Mouse (Mus musculus) common myeloid progenitor, adult 5-6 weeks (primary cell): ENCODE data around the gene Morn5. TPM values are rescaled to one million over a fixed set of nuclear protein-coding genes. Genes with fewer than 3 reads are reported as not detected.

Source experiments
- ATAC-seq: replicated peaks from 2 replicates; pipeline ENCODE4 v1.8.0; 2016; ENCODE audit warnings: low read depth, mild to moderate bottlenecking, moderate TSS enrichment, inconsistent platforms; ENCODE audit not compliant: poor library complexity, severe bottlenecking
- total RNA-seq: library from RNA; stranded (forward); fragments of 200-1000, 187-1606 nt; gene quantifications from 2 replicates; pipeline ENCODE4 v1.2.3, GENCODE M21; 2017

The Morn5 gene
- total RNA-seq: not detected in 2 replicates

DNA sequence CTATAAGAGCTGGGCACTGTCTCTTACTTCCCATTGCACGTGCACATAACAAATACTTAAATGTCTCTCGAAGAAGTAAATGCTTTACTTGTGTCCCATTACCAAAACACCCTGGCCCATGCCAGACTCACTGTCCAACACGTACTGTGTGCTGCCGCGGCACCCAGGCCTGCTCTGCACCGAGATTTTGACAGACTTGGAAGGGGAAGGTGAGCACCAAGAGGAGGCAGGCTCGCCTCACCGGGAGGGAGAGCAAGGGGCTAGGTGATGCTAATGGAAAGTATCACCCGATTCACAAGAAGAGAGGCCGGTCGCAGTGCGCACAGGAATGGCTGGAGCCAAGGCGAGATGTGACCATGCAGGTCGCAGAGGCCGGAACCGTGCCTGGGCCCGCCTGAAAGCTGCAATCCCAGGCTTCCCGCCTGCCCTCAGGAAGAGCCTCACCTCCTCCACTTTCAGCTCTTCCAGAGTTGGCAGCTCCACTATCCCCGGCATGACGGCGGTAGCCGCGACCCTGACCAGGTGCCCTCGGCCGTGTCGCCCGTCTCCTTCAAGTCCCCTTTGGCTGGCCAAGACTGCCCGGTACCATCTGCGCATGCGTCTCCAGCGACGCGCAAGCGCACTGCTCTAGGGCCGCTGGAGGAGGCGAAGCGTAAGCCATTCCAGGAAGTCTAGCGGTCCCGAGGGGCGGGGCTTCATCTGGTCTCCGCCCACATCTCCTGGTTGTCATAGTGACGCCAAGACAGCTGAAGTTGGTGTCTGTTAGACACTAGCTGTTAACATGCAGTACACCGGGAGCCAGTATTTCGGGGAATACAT, at the start of gene Morn5, which contains the start of gene Ndufa8:
Morn5 (plus strand) TSS at position 711 of the 819 bp plus-strand sequence.
Ndufa8 (minus strand) TSS at position 659 of the 819 bp plus-strand sequence.
- peak; percentile 96 for ATAC-seq

DNA sequence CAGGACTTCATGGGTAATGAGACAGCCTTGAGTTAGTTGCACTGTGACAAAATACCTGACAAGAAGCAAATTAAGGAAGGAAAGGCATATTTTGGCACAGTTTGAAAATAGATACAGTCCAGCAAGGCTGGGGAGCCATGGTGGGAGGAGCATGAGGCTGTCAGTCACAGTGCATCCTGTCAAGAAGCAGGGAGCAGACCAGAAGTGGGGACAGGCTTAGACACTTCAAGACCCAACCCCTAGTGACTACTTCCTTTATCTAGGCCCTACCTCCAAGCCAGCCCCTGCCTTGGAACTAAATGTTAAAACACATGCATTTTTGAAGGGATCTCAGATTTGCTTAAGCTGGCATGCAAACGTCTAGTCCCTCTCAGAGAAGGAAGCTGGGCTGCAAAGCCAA, 48.9 kb upstream of the Morn5 start:
- peak; percentile 69 for ATAC-seq

DNA sequence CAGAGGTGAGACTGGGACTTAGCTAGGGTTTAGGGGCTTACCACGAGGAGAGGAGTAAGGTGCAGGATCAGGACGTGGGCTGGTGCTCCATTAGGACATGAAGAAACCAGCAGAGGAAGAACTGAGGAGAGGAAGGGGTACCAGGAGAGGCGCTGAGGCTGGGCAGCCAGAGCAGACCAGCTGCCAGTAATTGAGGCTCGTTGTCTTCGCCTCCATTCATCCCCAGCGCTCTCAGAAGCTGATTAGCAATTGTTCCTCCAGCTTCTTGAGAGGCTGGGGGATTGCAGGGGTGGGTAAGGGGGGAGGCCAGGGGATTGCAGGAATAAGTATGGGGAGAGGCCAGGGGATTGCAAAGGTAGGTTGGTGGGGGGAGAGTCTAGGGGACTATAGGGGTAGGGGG, 47.1 kb upstream of the Morn5 start:
- no peak for ATAC-seq

GRCm38 (mm10) chr2:36008071-36008470, 41.2 kb upstream of the Morn5 start:
- ATAC-seq: peak; percentile 51

DNA sequence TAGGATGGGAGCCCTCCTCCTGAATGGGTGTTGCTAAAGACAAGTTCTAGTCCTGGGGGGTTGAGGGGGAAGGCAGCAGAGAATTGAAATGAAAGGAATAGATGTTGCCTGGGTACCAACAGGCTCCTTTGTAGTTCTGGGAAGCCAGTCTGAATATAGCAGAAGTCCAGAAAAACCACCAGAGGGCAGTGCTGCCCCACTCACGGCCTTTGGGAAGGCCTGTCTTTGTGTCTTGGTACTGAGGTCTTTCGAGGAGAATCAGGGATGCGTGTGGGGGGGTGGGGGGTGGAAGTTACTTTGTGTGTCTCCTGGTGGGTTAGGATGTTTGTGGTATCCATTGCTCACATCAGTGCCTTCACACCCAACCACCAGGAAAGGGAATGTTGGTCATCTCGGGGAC, 39.9 kb upstream of the Morn5 start:
- ATAC-seq: peak; percentile 76

- no peak for ATAC-seq
Observed at GRCm38 (mm10) chr2:36010579-36010978, 38.7 kb upstream of the Morn5 start.

DNA sequence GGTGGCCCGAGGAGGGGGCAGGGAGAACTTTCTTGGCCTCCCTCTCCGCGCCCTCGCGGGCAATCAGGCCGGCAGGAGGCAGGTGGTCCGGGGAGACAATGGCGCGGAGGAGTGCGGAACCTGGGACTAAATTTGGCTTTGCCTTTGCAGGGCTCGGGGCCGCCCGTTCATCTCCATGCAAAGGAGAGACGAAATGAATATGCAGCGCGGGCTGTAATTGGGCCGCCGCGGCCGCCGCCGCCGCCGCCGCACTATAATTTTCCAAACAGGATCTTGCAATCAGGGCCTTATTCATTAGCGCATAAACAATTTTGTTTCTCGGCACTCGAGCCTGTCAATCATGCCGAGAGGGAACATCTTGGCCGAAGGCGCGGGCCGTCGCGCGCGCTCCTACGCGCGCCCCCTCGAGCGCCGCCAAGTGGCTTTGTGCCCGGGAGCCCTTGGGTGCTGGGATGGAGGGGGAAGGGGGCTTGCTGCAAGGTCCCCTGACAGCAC, 37.9 kb upstream of the Morn5 start:
- no peak for ATAC-seq

DNA sequence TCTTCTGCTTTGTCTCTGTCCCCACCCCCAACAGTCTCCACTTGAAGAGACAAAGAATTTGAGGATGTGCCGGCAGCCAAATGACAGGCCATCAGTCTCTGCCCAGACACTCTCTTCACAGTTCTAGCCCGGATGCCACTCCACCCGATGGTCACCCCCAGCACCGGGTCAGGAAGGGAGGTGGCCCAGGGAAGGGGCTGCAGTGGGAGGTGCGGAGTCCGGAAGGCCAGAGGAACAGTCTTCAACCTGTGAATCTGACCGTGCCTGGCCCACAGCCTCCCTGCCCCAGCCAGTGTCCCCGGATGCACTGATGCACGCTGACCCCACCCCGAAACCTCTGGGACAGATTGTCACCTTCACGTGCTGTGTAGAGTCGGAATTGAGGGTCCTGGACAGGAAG, 36.2 kb upstream of the Morn5 start:
- no peak for ATAC-seq

- peak; percentile 86 for ATAC-seq
Observed at GRCm38 (mm10) chr2:36021385-36022159, 27.7 kb upstream of the Morn5 start.

GRCm38 (mm10) chr2:36023291-36023690, 26.0 kb upstream of the Morn5 start:
- ATAC-seq: no peak

DNA sequence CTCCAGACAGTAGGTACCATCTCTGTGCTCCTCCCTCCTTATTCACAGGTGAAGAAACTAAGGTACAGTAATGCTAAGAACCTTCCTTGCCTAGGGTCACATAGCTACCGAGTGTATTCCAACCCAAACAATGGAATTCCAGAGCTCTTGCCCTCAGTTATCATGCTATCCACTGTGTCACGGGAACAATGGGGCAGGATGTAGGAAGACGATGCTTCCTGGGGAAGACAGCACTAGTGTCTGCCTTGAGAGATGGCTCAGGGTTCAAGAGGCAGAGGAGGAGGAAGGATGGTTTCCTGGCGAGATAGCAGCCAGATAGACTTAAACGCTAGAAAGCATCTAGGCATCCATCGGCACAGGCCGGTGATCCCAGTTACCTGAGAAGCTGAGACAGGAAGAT, 16.4 kb upstream of the Morn5 start:
- no peak for ATAC-seq

- ATAC-seq: no peak
Observed at GRCm38 (mm10) chr2:36033966-36034365, 15.3 kb upstream of the Morn5 start.

- peak; percentile 43; the same call in 1 of the 2 replicates for ATAC-seq
Observed at GRCm38 (mm10) chr2:36034898-36035297, 14.4 kb upstream of the Morn5 start.

GRCm38 (mm10) chr2:36035413-36036081, 13.7 kb upstream of the Morn5 start:
- ATAC-seq: peak; percentile 85

DNA sequence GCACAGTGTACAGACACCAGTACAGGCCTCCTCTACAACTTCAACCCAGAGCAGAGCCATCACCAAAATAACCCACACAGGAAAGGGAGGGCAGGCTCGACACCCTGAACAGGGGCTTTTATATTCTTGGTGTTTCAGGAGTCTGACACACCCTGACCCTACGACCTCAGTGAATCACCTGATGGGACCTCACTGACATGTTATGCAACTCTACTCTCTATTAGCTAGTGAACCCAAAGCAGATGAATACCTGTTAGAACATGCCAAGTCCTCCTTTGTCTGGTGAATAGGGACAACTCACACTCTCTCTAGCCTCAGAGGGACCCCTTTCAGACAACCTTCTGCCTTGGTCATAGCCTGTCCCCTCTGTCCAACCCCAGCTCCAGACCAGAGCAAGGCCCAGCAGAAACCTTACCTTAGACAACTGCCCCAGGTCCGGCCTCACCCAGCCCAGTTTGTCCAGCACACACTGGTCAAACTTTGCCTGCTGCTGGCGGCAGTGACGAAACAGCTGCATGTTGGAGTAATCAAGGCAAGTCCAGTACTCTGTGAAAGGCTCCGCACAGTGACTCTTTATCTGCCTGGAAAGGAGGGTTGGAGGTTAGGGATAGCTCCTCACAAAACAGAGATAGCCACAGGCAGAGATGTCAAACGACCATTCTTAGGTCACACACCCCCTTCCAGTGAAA, 9.8 kb upstream of the Morn5 start:
- no peak for ATAC-seq

DNA sequence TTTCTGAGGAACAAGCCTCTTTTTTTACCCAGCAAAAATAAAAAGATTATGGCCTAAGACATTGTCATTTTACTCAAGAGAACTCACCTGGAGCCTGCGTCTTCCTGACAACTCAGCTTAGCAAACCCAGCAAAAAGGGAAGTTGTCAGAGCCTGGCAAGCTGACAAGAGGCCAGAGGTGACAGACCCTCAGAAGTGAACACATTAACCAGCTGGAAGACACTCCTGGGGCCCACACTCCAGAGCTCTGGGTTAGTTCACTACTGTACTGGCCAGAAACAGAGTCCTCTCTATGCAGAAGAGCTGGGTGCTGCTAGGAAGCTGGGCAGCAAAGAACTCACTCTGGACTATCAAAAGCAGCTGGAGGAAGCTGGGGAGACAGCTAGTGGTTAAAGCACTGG, 8.4 kb upstream of the Morn5 start:
- ATAC-seq: peak; percentile 76

GRCm38 (mm10) chr2:36048164-36048563, 1.1 kb upstream of the Morn5 start:
- ATAC-seq: no peak

GRCm38 (mm10) chr2:36049567-36049954, 303 bp downstream of the Morn5 start:
- ATAC-seq: peak; percentile 3; the same call in 1 of the 2 replicates

GRCm38 (mm10) chr2:36053249-36053648, 4.0 kb downstream of the Morn5 start:
- no peak for ATAC-seq

- ATAC-seq: no peak
Observed at GRCm38 (mm10) chr2:36056248-36056647, 7.0 kb downstream of the Morn5 start.
